Mouse (Mus musculus) spleen, adult 18-20 months (tissue): ENCODE results near the gene Rgsl1.

Source experiments
- DNase-seq, 2 experiments: peaks; one replicate each; pipeline ENCODE4 v3.0.0; 2022; ENCODE audit warnings: mixed read lengths in 2 of 2

The Rgsl1 gene

GRCm38 (mm10) chr1:153740145-153740544, 103.8 kb downstream of the Rgsl1 start, which contains the start of gene Rgs16:
TSS of gene Rgs16 (plus strand) at chr1:153740349.
- DNase-seq: peak; percentile 66 to 74

- DNase-seq: no peak
Measured at GRCm38 (mm10) chr1:153739437-153740015, 104.4 kb downstream of the Rgsl1 start.

- DNase-seq: no peak
Measured at GRCm38 (mm10) chr1:153737101-153738085, 106.5 kb downstream of the Rgsl1 start.

GRCm38 (mm10) chr1:153736096-153736495, 107.8 kb downstream of the Rgsl1 start:
- DNase-seq: no peak

GRCm38 (mm10) chr1:153734866-153735265, 109.1 kb downstream of the Rgsl1 start:
- DNase-seq: no peak

- DNase-seq: no peak
Measured at GRCm38 (mm10) chr1:153733181-153733580, 110.8 kb downstream of the Rgsl1 start.

- DNase-seq: no peak
Measured at GRCm38 (mm10) chr1:153730671-153731070, 113.3 kb downstream of the Rgsl1 start.

GRCm38 (mm10) chr1:153729806-153730205, 114.1 kb downstream of the Rgsl1 start:
- no peak for DNase-seq
